Mouse (Mus musculus): ENCODE data around the gene Stpg3.

Gene Stpg3

GRCm38 (mm10) chr2:25210686-25211085, 3.8 kb downstream of the Stpg3 start:
- DNase-seq (ENCODE audit: low spot score in 2 of 2): no peak

- no peak for DNase-seq (ENCODE audit: low spot score in 2 of 2)
Observed at GRCm38 (mm10) chr2:25207593-25207992, 6.8 kb downstream of the Stpg3 start.

GRCm38 (mm10) chr2:25203631-25204214, 10.7 kb downstream of the Stpg3 start:
- DNase-seq (ENCODE audit: low spot score in 2 of 2): no peak

- DNase-seq (ENCODE audit: low spot score in 2 of 2): no peak
Observed at GRCm38 (mm10) chr2:25200631-25201030, 13.8 kb downstream of the Stpg3 start.

- DNase-seq (ENCODE audit: low spot score in 2 of 2): no peak
Observed at GRCm38 (mm10) chr2:25197946-25198345, 16.5 kb downstream of the Stpg3 start.

DNA sequence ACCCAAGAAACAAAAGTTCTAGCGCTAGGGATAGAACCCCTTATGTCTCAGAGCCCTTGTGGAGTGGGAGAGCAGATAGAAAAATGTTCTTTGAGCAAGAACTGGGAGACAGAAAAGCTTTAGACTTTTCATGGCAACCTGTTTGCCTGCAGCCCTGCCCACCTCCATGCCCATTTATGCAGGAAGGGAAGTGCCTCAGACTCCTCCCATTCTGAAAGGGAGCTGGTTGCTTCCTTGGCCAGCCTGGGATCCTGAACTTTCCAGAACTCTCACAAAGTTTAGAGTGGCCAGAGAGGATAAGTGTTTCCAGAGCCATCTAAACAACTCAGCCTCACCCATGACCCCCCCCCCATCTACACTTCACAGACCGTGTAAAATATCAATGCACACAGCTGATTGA, 17.2 kb downstream of the Stpg3 start:
- DNase-seq (ENCODE audit: low spot score in 2 of 2): no peak

DNA sequence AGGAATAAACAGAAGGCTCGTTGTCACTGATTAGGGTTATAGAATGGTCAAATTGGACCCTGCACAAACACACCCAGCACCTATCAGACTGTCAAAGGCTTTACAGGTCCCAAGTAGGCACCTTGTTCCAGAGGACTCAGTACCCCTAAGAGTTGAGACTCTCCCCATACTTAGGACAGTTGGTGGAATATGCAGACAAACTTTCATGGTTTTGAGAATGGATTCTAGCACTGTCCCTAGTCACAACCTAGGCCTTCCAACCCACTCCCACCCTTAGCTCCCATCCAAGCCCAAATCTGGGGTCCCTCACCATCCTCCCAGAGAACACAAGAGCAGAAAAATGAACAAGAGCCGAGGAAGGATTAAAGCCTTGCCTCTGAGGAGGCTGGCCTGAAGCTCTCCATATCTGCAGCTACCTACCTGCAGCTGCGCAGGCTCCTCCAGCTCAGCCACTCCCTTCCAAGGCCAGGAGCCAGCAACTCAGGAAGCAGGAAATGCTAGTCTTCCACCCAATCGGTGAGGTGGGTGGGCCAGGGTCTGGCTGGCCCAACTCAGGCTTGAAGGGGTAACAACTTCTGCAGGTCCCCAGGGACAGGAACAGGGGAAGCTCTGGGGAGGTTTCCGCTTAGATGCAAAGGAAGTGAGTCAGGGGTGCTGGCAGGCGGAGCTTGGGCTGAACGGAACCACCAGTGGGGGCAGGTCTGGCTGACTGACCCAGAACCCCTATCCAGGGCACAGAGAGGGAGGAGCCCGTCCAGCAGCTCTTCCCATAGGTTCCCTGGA, 18.1 kb downstream of the Stpg3 start, which contains the start of gene Tor4a:
TSS of gene Tor4a (minus strand) at position 715 of the 783 bp plus-strand sequence.
- no peak for DNase-seq (ENCODE audit: low spot score in 2 of 2)

- no peak for DNase-seq (ENCODE audit: low spot score in 2 of 2)
Observed at GRCm38 (mm10) chr2:25195211-25196156, 19.0 kb downstream of the Stpg3 start.

- DNase-seq (ENCODE audit: low spot score in 2 of 2): no peak
Observed at GRCm38 (mm10) chr2:25194486-25195171, 19.8 kb downstream of the Stpg3 start.

- DNase-seq (ENCODE audit: low spot score in 2 of 2): no peak
Observed at GRCm38 (mm10) chr2:25194006-25194405, 20.4 kb downstream of the Stpg3 start.

GRCm38 (mm10) chr2:25193330-25193770, 21.1 kb downstream of the Stpg3 start:
- DNase-seq (ENCODE audit: low spot score in 2 of 2): peak; percentile 75 to 88

- DNase-seq (ENCODE audit: low spot score in 2 of 2): no peak
Observed at GRCm38 (mm10) chr2:25187841-25188240, 26.6 kb downstream of the Stpg3 start.

DNA sequence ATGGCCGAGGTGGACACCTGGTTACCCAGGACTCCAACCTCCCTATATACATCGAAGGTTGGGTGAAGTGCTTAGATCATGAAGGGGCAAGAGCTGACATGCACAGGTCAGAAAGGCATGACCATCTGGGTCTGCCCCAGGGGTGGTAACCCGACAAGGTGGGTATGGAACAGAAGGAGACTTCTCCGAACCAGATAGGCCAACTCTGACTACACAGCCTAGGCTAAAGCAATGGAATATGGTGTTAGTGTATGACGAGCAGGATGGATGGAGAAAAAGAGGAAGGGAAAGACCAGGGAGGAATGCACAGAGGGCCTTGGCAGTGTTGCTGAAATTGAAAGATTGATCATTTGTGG, 27.9 kb downstream of the Stpg3 start:
- no peak for DNase-seq (ENCODE audit: low spot score in 2 of 2)

- no peak for DNase-seq (ENCODE audit: low spot score in 2 of 2)
Observed at GRCm38 (mm10) chr2:25185625-25186574, 28.5 kb downstream of the Stpg3 start.

DNA sequence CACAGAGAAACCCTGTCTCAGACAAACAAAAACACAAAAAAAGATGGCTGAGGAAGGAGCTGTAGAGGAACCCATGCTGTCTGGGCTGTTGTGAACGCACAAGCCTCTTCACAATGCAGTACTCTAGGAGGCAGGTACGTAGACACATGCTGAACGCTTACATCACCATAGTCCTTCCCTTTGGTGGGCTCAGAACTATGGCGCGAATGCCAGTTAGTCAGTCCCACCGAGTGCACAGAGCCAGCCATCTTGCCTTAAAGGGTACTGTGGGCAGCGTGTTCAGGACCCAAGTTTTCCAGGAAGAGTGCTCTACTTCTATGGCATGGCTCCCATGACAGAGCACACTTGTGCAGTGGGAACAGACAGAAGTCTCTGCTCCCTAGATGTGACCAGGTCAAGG, 29.9 kb downstream of the Stpg3 start:
- no peak for DNase-seq (ENCODE audit: low spot score in 2 of 2)

DNA sequence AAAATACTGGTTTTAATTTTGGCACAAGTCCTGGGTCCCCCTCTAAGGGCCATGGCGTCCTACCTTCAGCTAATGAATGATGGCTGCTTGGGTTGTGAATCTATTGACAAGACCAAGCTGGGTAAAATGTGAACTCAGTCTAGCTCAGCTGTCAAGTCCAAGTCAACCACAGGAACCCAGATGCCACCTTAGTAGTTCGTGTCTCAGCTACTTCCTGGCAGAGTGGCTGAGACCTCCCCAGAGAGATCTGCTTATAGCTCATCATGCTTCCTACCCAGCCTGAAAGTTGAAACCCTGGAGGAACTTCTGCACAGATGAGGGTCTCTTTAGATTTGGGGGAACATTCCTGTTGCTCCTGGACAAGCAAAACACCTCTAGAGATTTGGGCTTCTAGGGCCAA, 31.1 kb downstream of the Stpg3 start:
- DNase-seq (ENCODE audit: low spot score in 2 of 2): no peak

- DNase-seq (ENCODE audit: low spot score in 2 of 2): no peak
Observed at GRCm38 (mm10) chr2:25182664-25183063, 31.8 kb downstream of the Stpg3 start.

- no peak for DNase-seq (ENCODE audit: low spot score in 2 of 2)
Observed at GRCm38 (mm10) chr2:25181891-25182397, 32.5 kb downstream of the Stpg3 start.

GRCm38 (mm10) chr2:25180973-25181890, 33.2 kb downstream of the Stpg3 start:
- DNase-seq (ENCODE audit: low spot score in 2 of 2): no peak
